Mouse (Mus musculus) layer of hippocampus, adult 8-10 months (tissue): Measurements from ENCODE around the gene Rela. TPM values are rescaled to one million over a fixed set of nuclear protein-coding genes. Genes with fewer than 3 reads are reported as not detected.
A peak's percentile ranks its signal among the peaks of the same experiment; 100 is the strongest.
"Not testable (repeated sequence)": the region's sequence is repeated elsewhere in the genome, so short reads cannot be mapped to it uniquely, and the experiment has no call there.

Source experiments
- DNase-seq, 2 experiments: peaks; one replicate each; pipeline ENCODE4 v3.0.0; 2022; ENCODE audit warnings: low spot score in 2 of 2
- total RNA-seq, 4 experiments: library from RNA; stranded (reverse); gene quantifications; 2 replicates each; pipeline ENCODE4 v1.2.4; 2022

Rela gene
- total RNA-seq, 4 experiments from 2014 or later: 18.8 to 32.7 (median 23.7) TPM

DNA sequence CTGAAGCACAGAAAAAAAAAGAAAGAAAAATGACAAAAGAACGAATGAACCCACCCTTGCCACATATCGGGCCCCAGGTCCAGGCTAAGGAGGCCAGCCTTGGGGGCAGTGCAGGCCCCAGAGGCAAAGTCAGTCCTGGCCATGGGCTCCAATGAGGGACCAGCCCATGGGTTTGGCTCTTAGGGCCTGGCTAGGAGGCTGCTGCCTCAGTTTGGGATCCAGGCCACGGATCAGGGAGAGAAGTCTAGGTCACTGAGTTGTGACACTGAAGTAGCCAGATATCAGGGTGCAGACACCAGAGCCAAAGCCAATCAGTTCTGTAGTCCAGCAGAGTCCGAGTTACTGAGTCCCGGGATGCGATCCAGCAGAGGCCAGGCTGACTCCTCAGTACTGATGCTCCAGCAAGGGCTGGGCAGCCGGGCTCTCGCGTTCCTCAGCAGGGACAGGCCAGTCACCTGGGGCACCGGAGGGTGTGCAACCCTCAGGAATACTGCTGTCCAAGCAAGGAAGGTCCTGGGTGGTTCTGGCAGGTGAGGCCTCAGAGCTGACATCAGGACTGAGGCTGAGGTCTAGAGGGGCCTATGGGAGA is 27.5 kb downstream of the Rela start:
- no peak for DNase-seq

DNA sequence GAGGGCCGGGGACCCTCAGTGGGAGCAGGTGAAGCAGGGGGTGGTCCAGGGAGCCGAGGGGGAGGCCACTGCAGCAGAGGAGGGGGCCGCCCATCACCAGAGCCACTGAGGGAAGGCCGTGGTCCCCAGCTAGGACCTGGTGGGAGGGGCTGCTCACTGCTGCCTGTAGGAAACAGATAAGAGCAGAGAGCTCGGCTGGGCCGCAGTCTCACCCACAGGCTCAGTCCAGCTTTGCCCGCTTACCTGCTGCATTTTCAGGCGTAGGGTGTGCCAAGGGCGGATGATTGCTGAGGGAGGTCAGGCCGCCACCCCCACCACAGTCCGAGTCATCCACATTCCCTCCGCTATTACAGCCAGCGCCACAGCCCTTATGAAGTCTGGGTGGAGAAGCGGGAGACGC is 28.2 kb downstream of the Rela start:
- no peak for DNase-seq

DNA sequence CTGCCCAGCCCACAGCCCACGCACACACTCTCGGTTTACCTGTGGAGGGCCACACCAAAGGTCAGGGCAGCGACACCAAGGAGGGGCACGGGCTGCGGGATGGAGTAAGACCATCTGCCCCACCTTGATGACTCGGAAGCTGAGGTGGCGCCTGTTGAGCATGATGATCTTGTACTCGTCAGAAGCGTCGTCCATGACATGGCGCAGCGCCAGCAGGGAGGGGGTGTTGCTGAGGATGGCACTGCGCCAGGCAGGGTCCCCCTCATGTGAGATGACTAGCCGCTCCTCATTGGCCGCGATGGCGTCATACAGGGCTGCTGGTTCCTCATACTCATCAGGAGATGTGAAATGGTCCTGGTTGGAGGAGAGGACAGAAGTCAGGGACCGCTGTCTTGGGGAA is 29.1 kb downstream of the Rela start:
- DNase-seq: no peak

DNA sequence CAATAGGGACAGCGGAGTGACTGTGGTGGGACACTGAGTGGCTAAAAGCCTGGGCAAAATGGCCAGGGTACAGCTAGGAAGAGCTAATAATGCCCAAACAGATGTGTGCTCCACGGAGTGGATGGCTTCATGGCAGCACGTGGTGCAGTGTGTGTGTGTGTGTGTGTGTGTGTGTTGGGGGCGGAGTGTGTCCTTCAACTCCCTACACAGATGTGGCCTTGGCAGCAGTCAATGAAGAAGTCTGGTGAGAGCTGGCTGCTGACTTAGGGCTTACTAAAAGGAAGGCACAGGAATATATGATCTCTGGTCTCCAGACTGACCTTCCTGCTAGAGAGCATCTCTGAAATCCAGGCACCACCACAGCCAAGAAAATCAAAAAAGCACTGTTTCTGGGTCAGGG is 31.1 kb downstream of the Rela start:
- DNase-seq: no peak

DNA sequence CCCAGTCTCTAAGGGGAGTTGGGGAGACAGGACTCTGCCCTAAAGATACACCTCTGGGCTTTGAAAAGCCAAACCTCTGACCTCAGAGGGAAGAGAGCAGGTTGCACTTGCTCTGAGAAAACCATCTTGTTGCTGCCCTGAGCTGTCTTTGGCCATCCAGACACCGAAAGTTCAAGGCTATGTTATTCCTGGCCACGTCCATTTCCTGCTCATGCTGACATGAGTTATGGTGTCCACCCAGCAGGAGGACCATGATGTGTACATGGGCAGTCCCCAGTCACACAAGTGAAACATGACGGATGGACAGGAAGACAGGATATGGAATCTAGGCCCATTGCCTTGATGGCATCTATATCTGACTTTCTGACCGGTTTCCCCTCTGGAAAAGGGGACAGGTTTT is 43.1 kb downstream of the Rela start:
- no peak for DNase-seq

DNA sequence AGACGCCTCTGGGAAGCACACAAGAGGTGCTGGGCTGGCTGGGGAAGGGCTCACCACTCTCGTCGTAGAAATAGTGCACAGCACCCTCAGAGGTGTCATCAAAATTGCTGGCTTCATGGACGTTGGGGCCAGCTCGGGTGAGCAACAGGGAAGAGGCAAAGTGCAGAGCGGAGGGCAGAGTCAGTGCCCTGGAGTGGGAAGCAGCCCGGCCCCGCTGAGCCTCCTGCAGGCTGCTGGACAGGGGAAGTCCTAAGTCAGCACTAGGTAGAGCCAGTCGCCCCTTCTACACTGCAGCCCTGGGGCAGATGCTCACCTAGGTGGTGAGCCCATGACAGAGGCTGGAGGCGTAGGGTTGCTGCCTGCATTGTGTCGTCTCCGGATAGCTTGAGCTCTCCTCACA is 47.0 kb downstream of the Rela start:
- DNase-seq: no peak

DNA sequence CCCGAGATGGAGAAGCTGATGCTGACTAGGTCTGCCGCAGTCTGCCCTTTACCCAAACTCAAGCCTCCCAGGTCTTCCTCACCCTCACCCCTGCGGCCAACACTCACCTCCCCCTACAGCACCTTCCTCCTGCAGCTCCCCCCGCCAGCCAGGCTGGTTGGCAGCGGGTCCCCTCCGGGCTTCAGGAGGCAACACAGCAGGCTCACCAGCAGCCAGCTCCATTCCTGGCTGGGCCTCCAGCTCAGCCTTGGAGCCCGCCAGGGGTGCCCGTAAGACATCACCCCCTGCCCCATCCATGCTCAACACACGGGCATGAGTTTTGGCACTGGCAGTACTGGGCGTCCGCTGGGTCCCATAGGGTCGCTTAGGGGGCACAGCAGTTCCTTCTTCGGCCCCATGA is 47.7 kb downstream of the Rela start:
- DNase-seq: no peak

DNA sequence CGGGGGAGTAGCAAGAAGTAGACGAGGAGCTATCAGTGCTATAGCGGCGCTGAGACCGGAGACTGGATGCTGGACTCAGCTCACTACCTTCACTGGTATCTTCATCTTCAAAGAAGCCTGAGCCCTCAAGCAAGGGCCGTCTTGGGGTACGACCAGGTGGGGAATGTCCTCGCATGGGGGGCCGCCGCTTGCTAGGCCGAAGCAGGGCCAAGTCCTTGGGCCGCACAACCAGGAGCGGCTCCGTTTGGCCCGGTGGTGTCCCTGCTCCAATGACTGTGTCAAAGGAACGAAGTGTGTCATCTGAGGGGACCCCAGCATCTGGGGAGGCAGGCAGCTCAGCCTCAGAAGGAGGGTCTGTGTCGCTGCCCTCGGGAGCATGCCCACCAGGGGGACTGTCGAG is 48.1 kb downstream of the Rela start:
- DNase-seq: no peak

DNA sequence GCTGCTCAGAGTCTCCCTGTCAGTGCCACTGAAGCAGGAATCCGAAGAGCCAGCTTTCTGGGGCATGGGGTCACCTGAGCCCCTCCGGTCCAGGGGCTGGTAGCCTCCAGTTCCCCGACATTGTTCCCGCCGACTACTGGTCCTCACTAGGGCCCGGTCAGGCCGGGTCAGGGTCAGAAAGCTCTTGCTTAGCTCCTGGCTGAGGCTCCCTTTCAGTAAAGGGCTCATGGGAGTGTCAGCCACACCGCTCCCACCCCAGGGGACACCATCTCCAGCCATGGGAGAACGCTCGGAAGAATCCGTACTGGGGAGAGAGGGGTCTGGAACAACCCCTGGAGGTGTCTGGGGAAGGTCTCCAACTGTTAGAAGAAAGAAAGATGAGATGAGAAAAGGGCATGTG is 48.6 kb downstream of the Rela start:
- no peak for DNase-seq

DNA sequence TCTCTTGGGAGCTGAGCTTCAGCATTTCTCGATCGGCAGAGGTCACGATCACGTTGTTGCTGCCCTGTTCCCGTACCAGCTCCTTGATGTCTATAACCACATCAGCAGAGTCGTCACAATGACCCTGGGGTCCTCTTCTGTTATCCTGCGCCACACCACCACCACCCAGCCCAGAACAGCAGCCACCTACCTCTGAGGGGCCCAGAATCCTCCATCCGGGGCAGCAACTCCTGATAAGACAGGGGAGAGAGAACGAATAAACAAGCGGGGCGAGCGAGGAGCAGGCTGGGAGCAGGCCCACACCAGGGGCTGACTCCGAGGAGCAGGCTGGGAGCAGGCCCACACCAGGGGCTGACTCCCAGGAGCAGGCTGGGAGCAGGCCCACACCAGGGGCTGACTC is 49.2 kb downstream of the Rela start:
- no peak for DNase-seq

DNA sequence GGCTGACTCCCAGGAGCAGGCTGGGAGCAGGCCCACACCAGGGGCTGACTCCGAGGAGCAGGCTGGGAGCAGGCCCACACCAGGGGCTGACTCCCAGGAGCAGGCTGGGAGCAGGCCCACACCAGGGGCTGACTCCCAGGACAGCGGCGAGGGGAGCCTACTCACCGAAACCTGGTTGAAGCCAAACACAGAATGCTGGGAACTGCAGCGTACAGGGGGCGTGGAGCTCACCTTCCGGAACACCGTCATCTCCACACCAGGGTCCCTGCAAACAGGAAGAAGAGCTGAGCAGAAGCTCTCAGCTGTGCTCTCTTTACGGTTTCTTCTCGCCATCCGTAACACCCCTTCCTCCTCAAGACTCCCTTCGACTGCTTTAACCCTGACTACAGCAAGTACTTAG is 49.7 kb downstream of the Rela start:
- not testable (repeated sequence) for DNase-seq

DNA sequence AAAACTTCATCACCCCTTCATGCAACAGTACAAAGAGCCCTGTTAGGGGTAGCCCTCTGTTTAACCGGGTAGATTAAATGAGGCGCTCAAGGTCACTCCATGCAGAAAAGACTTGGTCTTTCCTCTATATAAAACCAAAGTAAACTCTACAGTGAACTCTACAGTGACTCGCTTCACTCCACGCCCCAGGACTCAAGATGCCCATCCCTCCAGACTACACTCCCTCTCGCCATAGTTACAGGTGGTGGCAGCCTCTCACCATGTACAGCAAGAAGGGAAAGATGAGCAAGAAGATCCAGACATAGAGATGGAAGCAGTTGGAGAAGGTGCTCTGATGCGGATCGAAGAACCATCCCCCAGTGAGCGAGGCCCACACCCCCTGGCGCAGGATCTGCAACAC is 50.5 kb downstream of the Rela start:
- no peak for DNase-seq

DNA sequence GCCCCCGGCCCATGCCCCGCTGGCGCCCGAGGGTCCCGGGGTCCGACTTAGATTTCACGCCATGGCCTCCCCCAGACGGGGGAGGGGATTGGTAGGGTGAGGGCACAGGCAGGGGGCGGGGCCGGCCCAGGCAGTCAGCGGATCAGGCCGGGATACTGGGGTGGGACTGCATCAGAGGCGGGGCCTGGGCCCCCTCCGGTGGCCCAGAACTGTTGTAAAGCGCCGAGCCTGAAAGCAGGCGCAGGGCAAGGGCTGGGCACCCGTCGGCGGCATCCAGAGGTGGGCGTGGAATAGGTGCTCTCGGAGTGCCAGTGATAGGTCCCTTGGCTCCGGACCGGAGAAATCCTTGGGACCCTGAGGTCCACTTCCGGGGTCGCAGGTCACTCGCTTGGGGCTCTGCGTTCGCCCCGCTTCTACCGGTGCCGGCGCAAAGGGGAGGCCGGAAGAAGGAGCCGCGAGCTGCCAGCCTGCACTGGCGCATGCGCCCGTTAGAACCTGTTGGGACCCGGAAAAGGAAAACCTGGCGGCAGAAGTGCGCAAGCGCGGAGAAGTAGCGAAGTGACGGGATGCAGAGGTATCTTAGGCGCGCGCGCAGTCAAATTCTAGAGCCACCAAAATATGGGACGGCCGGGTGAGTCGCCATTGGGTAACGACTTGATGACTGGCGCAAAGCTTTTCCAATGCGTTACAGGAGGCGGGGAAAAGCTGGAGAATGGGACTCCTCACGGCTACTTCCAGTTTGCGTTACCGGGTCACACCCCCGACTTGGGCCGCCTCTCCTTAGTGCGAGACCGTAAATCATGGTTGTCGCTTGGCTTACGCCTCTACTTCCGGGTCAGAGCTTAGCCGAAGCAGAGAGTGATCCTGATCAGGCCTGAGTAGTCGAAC is 51.2 kb downstream of the Rela start, which contains the start of the genes Map3k11 and Pcnx3:
Map3k11 (plus strand) TSS at position 543 of the 888 bp plus-strand sequence.
Pcnx3 (minus strand) TSS at position 709 of the 888 bp plus-strand sequence.
- peak; percentile 98 to 99 for DNase-seq

DNA sequence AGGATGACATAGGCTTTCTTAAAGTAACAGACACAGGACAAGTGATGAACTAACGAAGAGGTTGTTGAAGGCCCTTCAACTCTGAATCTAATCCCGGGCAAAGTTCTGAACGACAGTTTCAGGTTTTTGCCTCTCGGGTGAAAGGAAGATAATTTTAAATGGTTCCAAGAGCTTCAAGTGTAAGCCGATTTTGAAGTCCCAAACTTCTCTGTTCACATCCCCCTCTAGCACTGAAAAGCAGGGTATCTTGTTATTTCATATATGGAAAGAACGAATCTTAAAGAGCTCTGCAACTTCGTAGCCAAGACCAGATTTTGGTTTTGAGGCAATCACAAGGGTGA is 51.8 kb downstream of the Rela start:
- DNase-seq: no peak

DNA sequence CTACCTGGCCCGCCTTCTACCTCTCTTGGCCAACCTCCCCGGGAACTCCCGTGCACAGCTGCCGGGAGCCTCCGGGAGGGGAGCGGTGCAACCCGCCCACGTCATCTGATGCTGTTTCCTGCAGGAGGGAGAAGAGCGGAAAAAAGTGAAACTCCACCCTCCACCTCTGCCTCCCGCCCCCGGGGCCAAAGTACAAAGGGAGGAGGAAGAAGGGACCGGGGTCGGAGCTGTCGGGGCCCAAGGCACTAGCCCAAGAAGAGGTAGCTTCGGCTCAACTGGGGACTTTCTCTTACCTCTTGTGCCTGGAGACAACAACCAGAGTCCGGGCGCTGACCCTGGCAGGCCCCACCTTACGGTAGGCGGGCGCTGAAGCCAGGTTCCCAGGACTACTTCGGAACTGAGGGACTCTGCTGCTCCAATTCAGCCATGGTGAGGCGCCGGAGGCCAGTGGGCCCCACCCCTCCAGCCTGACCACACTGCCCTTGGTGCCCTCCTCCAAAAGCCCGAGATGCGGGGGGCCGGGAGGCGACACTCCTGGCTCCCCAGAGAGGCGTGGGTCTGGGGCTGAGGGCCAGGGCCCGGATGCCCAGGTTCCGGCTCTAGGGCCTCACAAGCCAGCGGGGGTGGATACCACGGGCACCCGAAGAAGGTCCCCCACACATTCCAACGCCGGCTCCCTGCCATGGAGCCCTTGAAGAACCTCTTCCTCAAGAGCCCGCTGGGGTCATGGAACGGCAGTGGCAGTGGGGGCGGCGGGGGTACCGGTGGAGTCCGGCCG is 52.5 kb downstream of the Rela start:
- DNase-seq: peak; percentile 67 to 69

DNA sequence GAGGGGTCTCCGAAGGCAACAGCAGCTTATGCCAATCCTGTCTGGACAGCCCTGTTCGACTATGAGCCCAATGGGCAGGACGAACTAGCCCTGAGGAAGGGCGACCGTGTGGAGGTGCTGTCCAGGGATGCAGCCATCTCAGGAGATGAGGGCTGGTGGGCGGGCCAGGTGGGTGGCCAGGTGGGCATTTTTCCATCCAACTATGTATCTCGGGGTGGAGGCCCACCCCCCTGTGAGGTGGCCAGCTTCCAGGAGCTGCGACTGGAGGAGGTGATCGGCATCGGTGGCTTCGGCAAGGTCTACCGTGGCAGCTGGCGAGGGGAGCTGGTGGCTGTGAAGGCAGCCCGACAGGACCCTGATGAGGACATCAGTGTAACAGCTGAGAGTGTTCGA is 53.1 kb downstream of the Rela start:
- no peak for DNase-seq

DNA sequence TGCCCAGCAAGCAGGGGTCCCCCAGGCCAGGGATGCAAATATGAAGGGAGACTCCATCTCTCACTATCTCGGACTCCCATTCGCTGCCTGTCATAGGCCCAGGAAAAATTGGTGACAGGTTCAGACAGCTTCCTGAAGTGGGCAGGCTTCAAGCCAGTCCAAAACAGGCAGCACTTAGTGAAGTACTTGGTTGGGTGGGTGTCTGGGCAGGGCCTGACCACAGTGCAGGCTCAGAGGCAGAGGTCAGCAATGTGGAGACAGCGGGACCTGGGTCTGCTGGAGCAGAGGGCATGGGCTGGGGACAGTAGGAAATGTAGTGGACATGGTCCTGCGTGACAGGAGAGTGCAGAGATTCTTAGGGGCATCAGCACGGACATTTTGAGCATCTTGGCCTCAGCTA is 54.3 kb downstream of the Rela start:
- no peak for DNase-seq

DNA sequence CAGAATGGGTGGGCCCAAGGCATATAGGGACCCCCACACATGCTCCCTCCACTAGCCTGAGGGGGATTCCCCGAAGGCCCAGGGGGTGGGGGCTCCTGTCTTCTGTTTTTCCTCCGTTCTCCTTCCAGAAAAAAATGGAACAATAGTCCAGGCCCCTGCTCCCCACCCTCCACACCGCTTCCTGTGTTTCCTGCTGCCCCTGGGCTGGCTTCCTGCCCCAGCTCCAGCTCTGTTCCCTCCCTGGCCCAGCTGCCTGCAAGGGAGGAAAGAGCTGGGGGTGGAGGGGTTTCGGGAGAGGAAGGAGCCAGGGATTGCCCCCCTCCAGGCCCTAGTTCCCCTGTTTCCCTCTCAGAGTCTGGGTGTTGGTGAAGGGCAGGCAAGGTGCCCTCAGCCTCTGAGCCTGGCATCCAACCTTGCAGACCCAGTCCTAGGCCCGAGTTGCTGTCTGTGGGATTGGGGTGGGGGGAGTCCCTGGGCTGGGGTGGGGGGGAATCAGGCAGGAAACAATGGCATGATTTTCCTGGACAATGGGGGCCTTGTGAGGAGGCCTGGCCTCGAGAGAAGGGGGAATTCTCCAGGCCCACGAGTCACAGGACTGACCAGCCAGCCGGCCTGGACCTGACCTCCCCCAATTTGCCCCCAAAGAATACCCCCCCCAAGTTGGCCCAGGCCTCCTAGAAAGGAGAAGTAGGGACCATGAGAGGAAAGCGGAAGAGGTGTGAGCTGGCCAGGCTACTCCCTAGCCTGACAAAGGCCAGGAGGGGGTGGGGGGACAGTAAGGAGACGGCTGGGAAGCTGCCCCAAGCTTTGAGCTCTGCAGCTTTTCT is 55.0 kb downstream of the Rela start:
- DNase-seq: no peak

DNA sequence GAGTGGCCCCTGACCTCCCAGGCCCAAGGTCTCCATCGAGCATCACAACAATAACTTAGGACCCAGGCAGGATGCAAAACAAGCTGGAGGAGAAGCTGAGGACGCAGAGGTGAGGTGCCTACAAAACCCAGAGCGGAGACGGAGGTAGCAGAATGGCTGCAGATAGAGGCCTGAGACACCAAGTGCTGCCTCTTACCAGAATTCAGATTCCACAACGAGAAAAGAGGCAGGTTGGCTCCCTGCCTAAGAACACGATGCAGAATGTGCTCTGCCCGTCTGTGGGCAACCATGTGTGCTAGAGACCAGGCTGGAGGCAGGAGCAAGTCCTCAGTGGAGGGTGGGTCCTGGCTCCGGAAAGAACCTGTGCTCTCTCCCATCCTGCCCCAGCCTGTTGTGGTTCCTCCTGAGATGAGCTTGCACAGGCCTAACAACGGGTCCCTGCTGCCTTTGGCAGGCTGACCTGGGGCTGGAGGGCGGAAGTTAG is 55.7 kb downstream of the Rela start:
- peak in 1 of 2 experiments; percentile 30 for DNase-seq

DNA sequence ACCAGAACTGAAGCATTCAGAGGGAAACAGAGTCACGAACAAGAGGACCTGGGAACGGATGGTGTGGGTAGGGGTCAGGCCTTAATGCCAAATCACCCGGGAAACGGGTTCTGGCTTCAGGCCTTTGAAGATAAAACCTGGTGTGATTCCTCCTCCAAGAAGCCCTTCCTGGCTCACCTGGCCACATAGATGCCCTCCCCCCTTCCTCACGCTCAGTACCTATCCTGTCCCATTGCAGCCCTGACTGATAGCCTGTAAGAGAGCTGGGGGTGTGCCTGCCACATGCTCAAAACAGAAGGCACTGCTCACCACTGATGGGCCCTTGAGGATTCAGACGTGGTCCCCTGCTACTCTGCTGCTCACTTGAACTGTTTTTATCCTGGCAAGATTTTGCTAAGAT is 56.5 kb downstream of the Rela start:
- DNase-seq: no peak

DNA sequence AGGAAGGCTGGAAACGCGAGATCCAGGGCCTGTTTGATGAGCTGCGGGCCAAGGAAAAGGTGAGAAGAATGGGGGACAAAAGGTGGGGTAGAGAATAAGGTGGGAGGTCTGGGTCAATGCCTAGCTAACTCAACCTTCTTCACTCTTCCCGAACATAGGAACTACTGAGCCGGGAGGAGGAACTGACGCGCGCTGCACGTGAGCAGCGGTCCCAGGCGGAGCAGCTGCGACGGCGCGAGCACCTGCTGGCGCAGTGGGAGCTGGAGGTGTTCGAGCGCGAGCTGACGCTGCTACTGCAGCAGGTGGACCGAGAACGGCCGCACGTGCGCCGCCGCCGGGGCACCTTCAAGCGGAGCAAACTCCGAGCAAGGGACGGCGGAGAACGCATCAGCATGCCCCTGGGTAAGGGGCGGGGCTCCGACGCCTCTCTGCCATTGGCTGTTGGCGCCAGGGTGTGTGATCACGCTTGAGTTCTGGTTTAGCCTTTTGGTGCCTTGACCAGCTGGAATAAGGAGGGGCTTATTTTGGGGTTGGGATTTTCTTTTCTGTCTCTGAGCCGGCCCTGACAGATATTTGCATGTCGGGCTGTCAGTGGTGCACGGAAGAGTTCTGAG is 58.7 kb downstream of the Rela start:
- DNase-seq: no peak
